Mouse (Mus musculus): ENCODE measurements around the gene Acadm. TPM values are rescaled to one million over a fixed set of nuclear protein-coding genes. Genes with fewer than 3 reads are reported as not detected.
A peak's percentile ranks its signal among the peaks of the same experiment; 100 is the strongest.

Gene Acadm
- polyA plus RNA-seq, 1 experiment from 2014 or later = 106 TPM

DNA sequence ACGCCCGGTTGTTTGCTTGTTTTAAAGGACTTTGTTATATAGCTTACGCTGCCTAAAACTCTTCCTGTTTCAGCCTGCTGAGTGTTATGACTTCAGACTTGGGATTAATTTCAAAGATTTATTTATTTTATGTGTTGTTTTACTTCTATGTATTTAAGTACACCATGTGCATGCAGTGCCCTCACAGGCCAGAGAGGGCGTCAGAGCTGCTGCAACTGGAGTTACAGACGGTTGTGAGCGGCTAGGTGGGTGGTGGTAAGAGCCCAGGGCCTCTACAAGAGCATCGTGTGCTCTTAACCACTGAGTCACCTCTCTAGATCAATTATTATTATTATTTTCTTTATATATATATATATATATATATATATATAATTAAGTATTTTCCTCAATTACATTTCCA is 18.1 kb downstream of the Acadm start:
- Histone ChIP-seq H3K36me3 (ENCODE audit: control insufficient read depth, insufficient read depth, low read length) (peaks cover 26% of the 10 kb centered on the region), H3K4me3 (replicated peaks; ENCODE audit: low read length) (no peak overlapping the region), H3K4me2 (ENCODE audit: low read depth, low read length) (no peak overlapping the region), H3K9me3 (replicated peaks; ENCODE audit: control insufficient read depth, low read length) (no peaks in the 10 kb centered on the region), H3K27me3 (ENCODE audit: control insufficient read depth, insufficient read depth, low read length) (no peaks in the 10 kb centered on the region), H3K27ac (ENCODE audit: low read length) (no peak overlapping the region), H3K4me1 (ENCODE audit: control insufficient read depth, insufficient read depth, low read length) (0 out of 2 replicates have a peak, but pooled peaks cover 2% of the 10 kb centered on the region), H3K9ac (ENCODE audit: low read length) (no peak overlapping the region)
- no peak for ATAC-seq (ENCODE audit: insufficient read depth, low FRiP score)
- 91% methylated on average over 7 of the region's 7 CpGs for WGBS

DNA sequence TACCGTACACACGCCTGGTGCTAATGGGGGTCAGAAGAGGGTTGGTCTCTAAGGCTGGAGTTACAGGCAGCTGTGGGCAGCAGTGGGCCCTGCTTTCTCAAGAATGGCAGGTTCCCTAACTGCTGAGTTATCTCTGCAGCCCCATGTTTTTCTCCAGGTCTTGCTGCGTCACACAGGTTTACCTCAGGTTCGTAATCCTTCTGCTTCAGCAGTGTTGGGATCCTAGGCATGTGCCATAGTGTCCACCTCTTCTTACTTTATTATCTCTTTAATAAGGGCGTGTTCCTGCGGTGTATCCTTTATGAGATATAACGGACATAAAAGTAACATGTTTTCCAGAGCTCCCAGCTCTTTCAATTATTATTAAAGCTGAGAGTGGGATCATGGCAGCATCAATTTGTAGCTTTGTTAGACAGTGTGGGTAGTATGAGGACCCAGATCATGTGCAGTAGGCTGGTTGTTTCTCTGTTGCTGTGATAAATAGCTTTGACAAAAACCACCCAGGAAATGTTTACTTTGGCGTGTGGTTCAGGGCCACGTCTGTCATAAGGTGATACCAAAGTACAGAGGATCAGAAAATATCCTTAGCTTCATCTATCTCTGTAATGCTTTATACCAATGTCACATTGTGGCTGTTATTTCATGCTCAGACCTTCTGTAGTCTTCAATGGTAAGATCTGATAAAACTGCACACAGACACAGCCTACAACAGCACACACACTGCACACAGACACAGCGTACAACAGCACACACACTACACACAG is 23.1 kb downstream of the Acadm start:
- Histone ChIP-seq H3K4me2 (ENCODE audit: low read depth, low read length) (no peak overlapping the region), H3K36me3 (ENCODE audit: control insufficient read depth, insufficient read depth, low read length) (peaks cover 10% of the 10 kb centered on the region; the same call in 1 of the 2 replicates), H3K4me3 (replicated peaks; ENCODE audit: low read length) (no peak overlapping the region), H3K27ac (ENCODE audit: low read length) (no peak overlapping the region), H3K9me3 (replicated peaks; ENCODE audit: control insufficient read depth, low read length) (no peaks in the 10 kb centered on the region), H3K4me1 (ENCODE audit: control insufficient read depth, insufficient read depth, low read length) (no peaks in the 10 kb centered on the region), H3K27me3 (ENCODE audit: control insufficient read depth, insufficient read depth, low read length) (no peaks in the 10 kb centered on the region), H3K9ac (ENCODE audit: low read length) (no peak overlapping the region)
- 82% methylated on average over 10 of the region's 10 CpGs for WGBS
- ATAC-seq (ENCODE audit: insufficient read depth, low FRiP score) = no peak

DNA sequence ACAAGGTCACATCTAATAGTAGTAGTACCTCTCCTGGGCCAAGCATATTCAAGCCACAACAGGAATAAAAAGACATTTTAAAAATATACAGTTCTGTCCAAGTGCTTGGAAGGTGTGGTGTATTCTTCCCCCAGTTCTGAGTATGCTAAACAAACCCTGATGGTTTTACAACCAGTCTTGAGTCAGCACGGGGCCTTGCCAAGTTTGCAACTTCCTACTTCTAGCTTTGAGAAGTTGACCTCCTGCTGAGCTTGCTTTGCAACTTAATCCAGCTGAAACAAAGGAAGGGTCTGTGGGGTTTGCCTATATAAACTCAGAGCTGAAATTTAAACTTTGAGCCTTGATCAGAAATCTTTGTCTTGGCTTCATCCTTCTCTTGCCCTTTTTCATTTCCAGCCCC is 27.2 kb downstream of the Acadm start:
- 7% methylated on average over 1 of the region's 1 CpGs for WGBS
- no peak for ATAC-seq (ENCODE audit: insufficient read depth, low FRiP score)
- Histone ChIP-seq H3K4me1 (ENCODE audit: control insufficient read depth, insufficient read depth, low read length) (peaks cover 7% of the 10 kb centered on the region; the same call in 1 of the 2 replicates), H3K27ac (ENCODE audit: low read length) (no peak overlapping the region), H3K27me3 (ENCODE audit: control insufficient read depth, insufficient read depth, low read length) (no peaks in the 10 kb centered on the region), H3K9ac (ENCODE audit: low read length) (no peak overlapping the region), H3K4me2 (ENCODE audit: low read depth, low read length) (no peak overlapping the region), H3K4me3 (replicated peaks; ENCODE audit: low read length) (no peak overlapping the region), H3K36me3 (ENCODE audit: control insufficient read depth, insufficient read depth, low read length) (no peaks in the 10 kb centered on the region), H3K9me3 (replicated peaks; ENCODE audit: control insufficient read depth, low read length) (no peaks in the 10 kb centered on the region)

DNA sequence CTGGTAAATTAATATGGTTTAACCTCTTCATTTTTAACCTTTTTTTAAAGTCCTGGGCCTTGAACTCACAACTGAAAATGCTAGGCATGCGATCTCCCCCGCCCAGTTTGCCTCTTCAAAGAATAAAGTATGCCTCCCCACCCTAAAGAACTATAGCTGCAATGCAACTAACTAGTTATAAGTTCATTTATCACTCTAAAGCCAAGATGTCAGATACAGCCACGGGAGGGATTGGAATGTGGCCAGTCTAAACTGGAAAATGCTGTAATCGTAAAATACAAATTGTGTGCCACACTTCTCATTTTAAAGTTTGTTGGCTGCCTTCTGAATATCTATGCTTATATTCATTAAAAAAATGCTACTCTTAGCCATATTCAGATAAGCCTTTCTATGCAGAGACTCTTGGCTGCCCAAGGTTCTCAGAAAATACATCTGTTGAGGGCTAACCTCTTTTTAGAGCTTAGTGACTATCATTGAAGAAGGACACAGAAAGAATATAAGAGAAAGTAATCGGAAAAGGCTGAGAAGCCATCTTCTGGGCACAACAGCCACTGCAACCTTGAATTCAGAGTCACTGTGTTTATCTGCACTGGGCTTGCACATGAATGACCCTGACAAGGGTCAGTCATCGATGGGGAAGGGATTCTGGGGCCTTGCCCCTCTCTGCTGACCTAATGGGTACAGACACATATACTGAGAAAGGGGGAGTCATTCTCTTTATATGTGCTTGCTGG is 30.8 kb downstream of the Acadm start:
- H3K27ac ChIP-seq (ENCODE audit: low read length) = peak overlapping the region; percentile 97
- H3K9ac ChIP-seq (ENCODE audit: low read length) = peak overlapping the region; percentile 81
- H3K36me3 ChIP-seq (ENCODE audit: control insufficient read depth, insufficient read depth, low read length) = peaks cover 13% of the 10 kb centered on the region
- H3K27me3 ChIP-seq (ENCODE audit: control insufficient read depth, insufficient read depth, low read length) = no peaks in the 10 kb centered on the region
- H3K4me3 ChIP-seq (replicated peaks; ENCODE audit: low read length) = peak overlapping the region; percentile 98
- WGBS = 25% methylated on average over 6 of the region's 6 CpGs
- ATAC-seq (ENCODE audit: insufficient read depth, low FRiP score) = no peak
- H3K4me2 ChIP-seq (ENCODE audit: low read depth, low read length) = peak overlapping the region; percentile 81
- H3K9me3 ChIP-seq (replicated peaks; ENCODE audit: control insufficient read depth, low read length) = no peaks in the 10 kb centered on the region
- peaks cover 36% of the 10 kb centered on the region for H3K4me1 ChIP-seq (ENCODE audit: control insufficient read depth, insufficient read depth, low read length)

DNA sequence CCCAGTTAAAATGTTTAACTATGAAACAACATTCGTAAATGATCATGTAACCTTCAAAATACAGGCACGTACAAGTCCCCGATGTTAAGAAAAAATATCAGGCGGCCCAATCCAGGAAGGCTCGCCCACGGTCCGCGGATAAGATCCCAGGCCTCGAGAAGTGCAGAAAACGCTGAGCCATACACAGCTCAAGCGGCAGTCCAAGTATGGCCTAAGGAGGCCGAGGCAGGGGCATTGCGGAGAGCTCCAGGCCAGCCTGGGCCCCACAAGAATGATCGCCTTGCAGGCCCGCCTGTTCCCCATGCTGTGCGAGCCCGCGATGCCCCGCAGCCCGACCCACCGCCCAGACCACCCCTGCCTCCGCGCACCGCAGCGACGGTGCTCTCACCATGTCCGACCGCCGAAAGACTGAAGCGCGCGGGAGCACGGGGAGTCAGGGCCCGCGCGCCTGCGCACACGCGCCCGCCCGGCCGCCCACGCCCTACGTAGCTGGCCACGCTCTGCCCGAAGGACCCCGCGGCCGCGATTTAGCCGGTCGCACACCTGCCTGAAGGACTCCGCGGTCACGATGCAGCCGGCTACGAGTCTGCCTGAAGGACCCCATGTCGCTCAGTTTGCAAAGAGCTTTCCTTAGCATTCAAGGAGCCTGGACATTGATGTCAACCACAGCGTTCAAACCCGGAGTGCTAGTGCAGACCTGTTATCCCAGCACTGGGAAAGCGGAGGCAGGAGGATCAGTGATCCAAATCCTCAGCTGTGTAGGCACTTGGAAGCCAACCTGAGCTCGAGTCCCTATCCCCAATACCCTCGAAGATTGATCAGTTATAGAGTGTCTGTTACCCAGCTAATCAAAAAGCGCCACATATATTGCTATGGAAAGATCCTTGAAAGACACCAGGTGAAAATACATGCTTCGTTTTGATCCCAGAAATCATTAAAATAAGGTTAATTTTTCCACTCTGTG is 31.6 kb downstream of the Acadm start, which contains the start of gene Rabggtb:
Rabggtb (minus strand) TSS at position 464 of the 964 bp plus-strand sequence.
- Histone ChIP-seq H3K4me3 (replicated peaks; ENCODE audit: low read length) (peak within 1 kb of the TSS; percentile 98), H3K27ac (ENCODE audit: low read length) (peak within 1 kb of the TSS; percentile 97), H3K4me2 (ENCODE audit: low read depth, low read length) (peak within 1 kb of the TSS; percentile 96), H3K36me3 (ENCODE audit: control insufficient read depth, insufficient read depth, low read length) (peaks cover 22% of the 10 kb centered on the region), H3K27me3 (ENCODE audit: control insufficient read depth, insufficient read depth, low read length) (no peaks in the 10 kb centered on the region), H3K4me1 (ENCODE audit: control insufficient read depth, insufficient read depth, low read length) (peaks cover 41% of the 10 kb centered on the region), H3K9me3 (replicated peaks; ENCODE audit: control insufficient read depth, low read length) (no peaks in the 10 kb centered on the region), H3K9ac (ENCODE audit: low read length) (peak within 1 kb of the TSS; percentile 97)
- ATAC-seq (ENCODE audit: insufficient read depth, low FRiP score) = peak; percentile 97
- under 1% methylated on average over 65 of the region's 65 CpGs for WGBS

DNA sequence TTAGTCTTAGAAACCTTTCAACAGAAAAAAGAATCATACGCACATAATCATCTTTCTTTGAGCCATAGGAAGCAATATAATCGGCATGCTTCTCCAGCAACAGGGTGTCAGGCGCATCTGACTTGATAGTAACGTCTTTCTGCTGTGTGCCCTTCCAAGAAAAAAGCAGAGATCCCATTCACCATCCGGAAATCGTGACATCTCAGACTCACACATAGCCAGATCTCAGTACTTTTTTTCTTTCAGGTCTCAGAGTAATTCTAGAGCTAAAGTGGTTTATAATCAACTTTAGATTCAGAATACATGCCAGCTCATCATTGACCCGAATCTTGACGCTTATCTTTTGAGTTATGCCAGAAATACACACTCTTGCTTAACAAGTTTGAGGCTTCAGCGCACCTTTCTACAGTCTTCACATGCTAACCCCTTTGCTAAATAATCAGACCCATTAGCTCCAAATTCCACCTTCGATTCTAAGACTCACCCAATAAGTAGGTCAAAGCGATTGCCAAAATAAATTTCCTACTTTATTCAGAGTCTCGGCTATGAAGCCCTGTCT is 32.5 kb downstream of the Acadm start:
- Histone ChIP-seq H3K4me3 (replicated peaks; ENCODE audit: low read length) (peak overlapping the region; percentile 98), H3K9ac (ENCODE audit: low read length) (peak overlapping the region; percentile 97), H3K36me3 (ENCODE audit: control insufficient read depth, insufficient read depth, low read length) (peaks cover 30% of the 10 kb centered on the region), H3K27me3 (ENCODE audit: control insufficient read depth, insufficient read depth, low read length) (no peaks in the 10 kb centered on the region), H3K27ac (ENCODE audit: low read length) (peak overlapping the region; percentile 93), H3K4me2 (ENCODE audit: low read depth, low read length) (peak overlapping the region; percentile 96), H3K4me1 (ENCODE audit: control insufficient read depth, insufficient read depth, low read length) (peaks cover 41% of the 10 kb centered on the region), H3K9me3 (replicated peaks; ENCODE audit: control insufficient read depth, low read length) (no peaks in the 10 kb centered on the region)
- no peak for ATAC-seq (ENCODE audit: insufficient read depth, low FRiP score)
- WGBS = 2% methylated on average over 12 of the region's 12 CpGs

DNA sequence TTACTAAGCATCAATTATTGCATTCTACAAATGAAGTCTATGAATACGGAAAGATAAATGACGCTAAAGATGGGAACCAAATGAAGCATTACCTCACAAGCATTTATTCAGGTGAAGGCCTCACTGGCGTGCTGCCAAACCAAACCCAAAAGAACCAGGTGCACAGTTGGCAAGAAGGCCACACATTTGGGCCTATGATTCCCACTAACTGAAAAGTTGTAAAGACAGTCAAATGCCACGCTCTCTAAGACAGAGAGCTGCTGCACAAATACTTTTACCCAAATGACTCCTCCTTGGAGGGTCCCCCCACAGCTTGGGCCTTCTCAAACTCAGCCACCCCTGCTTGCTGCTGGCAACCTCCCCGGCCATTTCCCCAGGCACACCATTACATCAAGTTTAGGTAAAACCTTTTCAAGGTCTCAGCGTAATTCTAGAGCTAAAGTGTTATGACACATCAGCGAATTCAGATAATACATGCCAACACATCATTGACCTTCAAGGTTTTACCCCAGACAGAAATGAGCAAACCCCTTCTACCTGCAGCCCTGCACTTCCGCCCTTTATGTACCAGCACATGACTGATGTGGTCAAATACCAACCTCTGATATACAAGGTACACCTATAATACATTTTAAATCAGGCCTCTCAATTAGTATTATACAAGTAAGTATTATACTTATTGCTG is 33.1 kb downstream of the Acadm start:
- Histone ChIP-seq H3K9me3 (replicated peaks; ENCODE audit: control insufficient read depth, low read length) (no peaks in the 10 kb centered on the region), H3K4me3 (replicated peaks; ENCODE audit: low read length) (peak overlapping the region; percentile 98), H3K27ac (ENCODE audit: low read length) (peak overlapping the region; percentile 93), H3K9ac (ENCODE audit: low read length) (peak overlapping the region; percentile 97), H3K36me3 (ENCODE audit: control insufficient read depth, insufficient read depth, low read length) (peaks cover 35% of the 10 kb centered on the region), H3K27me3 (ENCODE audit: control insufficient read depth, insufficient read depth, low read length) (no peaks in the 10 kb centered on the region), H3K4me1 (ENCODE audit: control insufficient read depth, insufficient read depth, low read length) (peaks cover 41% of the 10 kb centered on the region), H3K4me2 (ENCODE audit: low read depth, low read length) (peak overlapping the region; percentile 96)
- WGBS = 29% methylated on average over 8 of the region's 8 CpGs
- no peak for ATAC-seq (ENCODE audit: insufficient read depth, low FRiP score)

DNA sequence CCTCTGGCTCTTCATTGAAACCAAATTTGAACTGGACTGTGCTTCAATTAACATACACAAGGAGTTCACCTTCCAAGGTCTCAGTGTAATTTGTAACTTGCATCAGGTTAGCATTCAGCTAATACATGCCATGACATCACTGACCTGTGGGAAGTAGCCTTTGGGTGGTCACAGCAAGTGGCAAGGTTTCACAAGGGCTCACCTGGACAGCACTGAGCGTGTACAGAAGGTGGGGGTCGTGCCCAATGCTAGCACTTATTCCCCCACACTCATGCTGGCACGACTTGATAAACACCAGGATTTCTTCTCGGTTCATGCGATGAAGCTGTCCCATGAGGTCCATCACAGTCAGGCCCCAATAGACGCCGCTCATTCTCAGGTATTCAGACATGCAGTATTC is 33.9 kb downstream of the Acadm start:
- Histone ChIP-seq H3K4me2 (ENCODE audit: low read depth, low read length) (peak overlapping the region; percentile 96), H3K27ac (ENCODE audit: low read length) (peak overlapping the region; percentile 41; the same call in 1 of the 2 replicates), H3K9me3 (replicated peaks; ENCODE audit: control insufficient read depth, low read length) (no peaks in the 10 kb centered on the region), H3K36me3 (ENCODE audit: control insufficient read depth, insufficient read depth, low read length) (peaks cover 43% of the 10 kb centered on the region), H3K4me3 (replicated peaks; ENCODE audit: low read length) (peak overlapping the region; percentile 98), H3K4me1 (ENCODE audit: control insufficient read depth, insufficient read depth, low read length) (peaks cover 41% of the 10 kb centered on the region), H3K9ac (ENCODE audit: low read length) (peak overlapping the region; percentile 97), H3K27me3 (ENCODE audit: control insufficient read depth, insufficient read depth, low read length) (no peaks in the 10 kb centered on the region)
- WGBS = 56% methylated on average over 7 of the region's 7 CpGs
- ATAC-seq (ENCODE audit: insufficient read depth, low FRiP score) = no peak
